Mouse (Mus musculus) midbrain, embryonic 16.5 days (tissue): ENCODE measurements around the gene Cd37. TPM values are rescaled to one million over a fixed set of nuclear protein-coding genes. Genes with fewer than 3 reads are reported as not detected.

Experiments
- ATAC-seq: fragments of 200-750 bp; cut with Nextera tagmentation; 2 replicates; pipeline ENCODE4 v1.8.0; 2017; ENCODE audit warnings: moderate TSS enrichment
- H3K27ac ChIP-seq: fragments of 300-500 bp; sonication (generic); 2 replicates; pipeline ENCODE4 v1.5.1; 2014; ENCODE audit warnings: mild to moderate bottlenecking, low read length, mixed read lengths
- H3K27me3 ChIP-seq: fragments of 300-500 bp; sonication (generic); 2 replicates; pipeline ENCODE4 v1.6.1; 2014; ENCODE audit warnings: low read depth, low read length, mixed read lengths; ENCODE audit not compliant: control insufficient read depth, insufficient read depth
- H3K36me3 ChIP-seq: fragments of 300-500 bp; sonication (generic); 2 replicates; pipeline ENCODE4 v1.6.1; 2014; ENCODE audit warnings: mild to moderate bottlenecking, low read length, moderate library complexity, mixed read lengths; ENCODE audit not compliant: control insufficient read depth, insufficient read depth
- H3K4me1 ChIP-seq: fragments of 300-500 bp; sonication (generic); 2 replicates; pipeline ENCODE4 v1.6.1; 2014; ENCODE audit warnings: mild to moderate bottlenecking, low read length, mixed read lengths; ENCODE audit not compliant: control insufficient read depth, insufficient read depth
- H3K4me2 ChIP-seq: fragments of 300-500 bp; sonication (generic); 2 replicates; pipeline ENCODE4 v1.6.1; 2014; ENCODE audit warnings: mild to moderate bottlenecking, low read length, mixed read lengths
- H3K4me3 ChIP-seq: fragments of 300-500 bp; sonication (generic); 2 replicates; pipeline ENCODE4 v1.5.1; 2014; ENCODE audit warnings: low read depth, mild to moderate bottlenecking, low read length, moderate library complexity, mixed read lengths
- H3K9ac ChIP-seq: fragments of 300-500 bp; sonication (generic); 2 replicates; pipeline ENCODE4 v1.6.1; 2014; ENCODE audit warnings: low read depth, low read length, mixed read lengths
- H3K9me3 ChIP-seq: fragments of 300-500 bp; sonication (generic); replicated peaks from 2 replicates; pipeline ENCODE4 v1.6.1; 2014; ENCODE audit warnings: mild to moderate bottlenecking, low read length, mixed read lengths; ENCODE audit not compliant: control insufficient read depth, poor library complexity, severe bottlenecking
- WGBS: fragments of 180-500 bp; shearing (Covaris S2); extraction: QIAGEN DNeasy Blood & Tissue Kit; methylation state at CpG from one replicate; pipeline ENCODE4 v1.1.7; 2014; 5-methylcytosine and 5-hydroxymethylcytosine counted together
- polyA plus RNA-seq: library from polyadenylated mRNA; unstranded; fragments of >200 nt; fragmentation: Nextera tagmentation; extraction: Ambion mirVana; gene quantifications from 2 replicates; pipeline ENCODE4 v1.2.1, GENCODE M21; 2015

Cd37 gene
- polyA plus RNA-seq, 1 experiment from 2014 or later = 1.3 TPM

- WGBS = 83% methylated on average over 11 of the region's 11 CpGs
- Histone ChIP-seq H3K27ac (no peak overlapping the region), H3K36me3 (no peaks in the 10 kb centered on the region), H3K27me3 (no peaks in the 10 kb centered on the region), H3K4me1 (peaks cover 2% of the 10 kb centered on the region; the same call in 1 of the 2 replicates), H3K9me3 (no peaks in the 10 kb centered on the region), H3K4me3 (no peak overlapping the region), H3K9ac (no peak overlapping the region), H3K4me2 (no peak overlapping the region)
- ATAC-seq = no peak
These were observed 40.0 kb downstream of the Cd37 start for GRCm38 (mm10) chr7:45198961-45199360.

GRCm38 (mm10) chr7:45198435-45198834 lies 40.5 kb downstream of the Cd37 start:
- Histone ChIP-seq H3K36me3 (no peaks in the 10 kb centered on the region), H3K4me1 (peaks cover 2% of the 10 kb centered on the region; the same call in 1 of the 2 replicates), H3K9me3 (no peaks in the 10 kb centered on the region), H3K27ac (no peak overlapping the region), H3K27me3 (no peaks in the 10 kb centered on the region), H3K4me2 (no peak overlapping the region), H3K9ac (peak overlapping the region; percentile 37), H3K4me3 (no peak overlapping the region)
- peak; percentile 57 for ATAC-seq
- 10% methylated on average over 5 of the region's 5 CpGs for WGBS

GRCm38 (mm10) chr7:45196994-45197393 lies 41.9 kb downstream of the Cd37 start:
- H3K27me3 ChIP-seq = no peaks in the 10 kb centered on the region
- no peak overlapping the region for H3K4me2 ChIP-seq
- no peaks in the 10 kb centered on the region for H3K36me3 ChIP-seq
- no peak overlapping the region for H3K4me3 ChIP-seq
- WGBS = 69% methylated on average over 5 of the region's 5 CpGs
- H3K27ac ChIP-seq = no peak overlapping the region
- H3K4me1 ChIP-seq = peaks cover 2% of the 10 kb centered on the region; the same call in 1 of the 2 replicates
- ATAC-seq = no peak
- no peak overlapping the region for H3K9ac ChIP-seq
- no peaks in the 10 kb centered on the region for H3K9me3 ChIP-seq

- Histone ChIP-seq H3K27me3 (no peaks in the 10 kb centered on the region), H3K9me3 (no peaks in the 10 kb centered on the region), H3K27ac (no peak overlapping the region), H3K36me3 (no peaks in the 10 kb centered on the region), H3K4me3 (no peak overlapping the region), H3K4me2 (no peak overlapping the region), H3K9ac (no peak overlapping the region), H3K4me1 (peaks cover 2% of the 10 kb centered on the region; the same call in 1 of the 2 replicates)
- ATAC-seq = no peak
- 80% methylated on average over 4 of the region's 4 CpGs for WGBS
These were observed 42.8 kb downstream of the Cd37 start for GRCm38 (mm10) chr7:45196176-45196535.

GRCm38 (mm10) chr7:45195341-45196175 lies 43.4 kb downstream of the Cd37 start:
- WGBS = 57% methylated on average over 13 of the region's 13 CpGs
- H3K4me1 ChIP-seq = peaks cover 2% of the 10 kb centered on the region; the same call in 1 of the 2 replicates
- no peaks in the 10 kb centered on the region for H3K27me3 ChIP-seq
- no peaks in the 10 kb centered on the region for H3K9me3 ChIP-seq
- no peak overlapping the region for H3K4me2 ChIP-seq
- no peaks in the 10 kb centered on the region for H3K36me3 ChIP-seq
- no peak overlapping the region for H3K4me3 ChIP-seq
- H3K27ac ChIP-seq = no peak overlapping the region
- ATAC-seq = no peak
- 0 out of 2 replicates have a peak overlapping the region, but pooled peaks have one; percentile 30 for H3K9ac ChIP-seq

GRCm38 (mm10) chr7:45193871-45194785 lies 44.8 kb downstream of the Cd37 start:
- Histone ChIP-seq H3K36me3 (no peaks in the 10 kb centered on the region), H3K9ac (no peak overlapping the region), H3K4me2 (no peak overlapping the region), H3K4me3 (no peak overlapping the region), H3K27me3 (no peaks in the 10 kb centered on the region), H3K27ac (no peak overlapping the region), H3K4me1 (peaks cover 2% of the 10 kb centered on the region; the same call in 1 of the 2 replicates), H3K9me3 (no peaks in the 10 kb centered on the region)
- WGBS = 72% methylated on average over 17 of the region's 17 CpGs
- ATAC-seq = no peak

GRCm38 (mm10) chr7:45193406-45193805 lies 45.5 kb downstream of the Cd37 start:
- no peak overlapping the region for H3K4me3 ChIP-seq
- 67% methylated on average over 5 of the region's 5 CpGs for WGBS

GRCm38 (mm10) chr7:45192585-45193310 lies 46.2 kb downstream of the Cd37 start:
- WGBS = 82% methylated on average over 7 of the region's 7 CpGs
- H3K27me3 ChIP-seq = peaks cover 1% of the 10 kb centered on the region; the same call in 1 of the 2 replicates
- H3K4me1 ChIP-seq = no peaks in the 10 kb centered on the region
- H3K27ac ChIP-seq = no peak overlapping the region
- H3K4me3 ChIP-seq = no peak overlapping the region
- no peak for ATAC-seq
- H3K9me3 ChIP-seq = no peaks in the 10 kb centered on the region
- H3K36me3 ChIP-seq = no peaks in the 10 kb centered on the region
- no peak overlapping the region for H3K4me2 ChIP-seq
- H3K9ac ChIP-seq = no peak overlapping the region

More at GRCm38 (mm10) chr7:45193406-45193805, 45.5 kb downstream of the Cd37 start:
- no peak for ATAC-seq
- Histone ChIP-seq H3K36me3 (no peaks in the 10 kb centered on the region), H3K4me1 (peaks cover 2% of the 10 kb centered on the region; the same call in 1 of the 2 replicates), H3K9me3 (no peaks in the 10 kb centered on the region), H3K27me3 (no peaks in the 10 kb centered on the region), H3K4me2 (no peak overlapping the region), H3K27ac (no peak overlapping the region), H3K9ac (no peak overlapping the region)
